Mouse (Mus musculus): ENCODE measurements at regions not wholly inside any gene's neighbourhood (a gene's known extent, or its start where the extent isn't known, plus 50 kb on each side); places are given as distances from the start of the nearest gene placed in this dataset.

- Histone ChIP-seq H3K36me3 (no peaks in the 10 kb centered on the region), H3K27me3 (no peaks in the 10 kb centered on the region), H3K9ac (no peak overlapping the region), H3K27ac (no peak overlapping the region), H3K4me2 (no peak overlapping the region), H3K9me3 (no peaks in the 10 kb centered on the region), H3K4me1 (no peaks in the 10 kb centered on the region), H3K4me3 (no peak overlapping the region)
- no peak for ATAC-seq (ENCODE audit: insufficient number of reproducible peaks, insufficient read depth, low FRiP score, low TSS enrichment, low read depth)
Observed at GRCm38 (mm10) chr2:9553313-9553712, 327.7 kb upstream of the 4930412O13Rik start.

DNA sequence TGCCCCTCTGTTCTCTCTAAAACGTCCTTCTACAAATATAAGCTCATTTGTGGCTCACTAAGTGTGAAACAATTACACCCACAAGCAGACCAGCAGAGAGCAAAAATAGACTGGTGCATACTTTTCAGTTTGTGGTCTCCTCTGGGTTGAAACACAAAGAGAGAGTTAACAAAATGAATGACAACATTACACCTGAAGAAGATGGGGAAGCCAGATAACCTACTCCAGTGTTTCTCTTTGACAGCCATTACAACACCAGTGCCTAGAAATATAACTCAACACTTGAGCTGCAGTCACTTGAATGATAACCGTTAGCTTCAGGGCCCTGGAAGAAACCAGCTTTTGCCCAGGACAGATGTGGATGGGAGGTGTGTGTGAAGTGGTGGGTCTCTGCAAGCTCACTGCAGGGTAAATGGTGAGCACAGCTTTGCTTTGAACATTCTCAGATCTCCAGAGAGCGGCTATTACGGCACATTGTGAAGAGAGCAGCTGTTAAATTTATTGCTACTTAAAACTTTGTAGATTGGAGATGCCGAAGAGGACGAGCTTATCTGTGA lies 316.5 kb upstream of the 4930412O13Rik start:
- no peaks in the 10 kb centered on the region for H3K9me3 ChIP-seq
- no peaks in the 10 kb centered on the region for H3K27me3 ChIP-seq
- no peak overlapping the region for H3K27ac ChIP-seq
- H3K36me3 ChIP-seq: no peaks in the 10 kb centered on the region
- H3K9ac ChIP-seq: no peak overlapping the region
- no peak overlapping the region for H3K4me3 ChIP-seq
- 67% methylated on average over 6 of the region's 6 CpGs for WGBS
- no peaks in the 10 kb centered on the region for H3K4me1 ChIP-seq
- H3K4me2 ChIP-seq: no peak overlapping the region
- no peak for ATAC-seq (ENCODE audit: insufficient number of reproducible peaks, insufficient read depth, low FRiP score, low TSS enrichment, low read depth)

GRCm38 (mm10) chr2:9569220-9569619 lies 311.8 kb upstream of the 4930412O13Rik start:
- H3K4me3 ChIP-seq: no peak overlapping the region
- H3K9me3 ChIP-seq: no peaks in the 10 kb centered on the region
- H3K9ac ChIP-seq: no peak overlapping the region
- H3K27ac ChIP-seq: no peak overlapping the region
- no peaks in the 10 kb centered on the region for H3K36me3 ChIP-seq
- 75% methylated on average over 4 of the region's 4 CpGs for WGBS
- no peaks in the 10 kb centered on the region for H3K4me1 ChIP-seq
- H3K4me2 ChIP-seq: no peak overlapping the region
- ATAC-seq (ENCODE audit: insufficient number of reproducible peaks, insufficient read depth, low FRiP score, low TSS enrichment, low read depth): no peak
- H3K27me3 ChIP-seq: no peaks in the 10 kb centered on the region

DNA sequence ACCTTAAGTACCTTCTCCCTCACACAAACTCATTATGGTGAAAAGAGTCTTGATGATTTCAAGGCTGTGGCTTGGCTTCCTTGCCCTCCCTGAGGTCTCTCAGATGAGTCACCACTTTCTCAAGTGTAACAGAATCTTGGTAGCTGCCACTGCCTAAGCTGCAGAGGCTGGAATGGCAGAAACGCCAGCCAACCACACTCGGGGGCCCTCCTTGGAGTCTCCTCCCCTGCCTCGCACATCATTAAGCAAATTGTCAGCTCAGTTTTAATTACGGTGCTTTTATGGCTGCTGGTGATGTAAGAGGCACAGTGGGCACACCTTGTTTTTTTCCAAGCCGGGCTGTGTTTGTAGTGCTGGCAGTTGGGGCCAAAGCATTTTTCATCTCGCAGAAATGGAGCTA lies 306.9 kb upstream of the 4930412O13Rik start:
- H3K9me3 ChIP-seq: no peaks in the 10 kb centered on the region
- ATAC-seq (ENCODE audit: insufficient number of reproducible peaks, insufficient read depth, low FRiP score, low TSS enrichment, low read depth): no peak
- no peak overlapping the region for H3K4me2 ChIP-seq
- no peaks in the 10 kb centered on the region for H3K36me3 ChIP-seq
- no peak overlapping the region for H3K4me3 ChIP-seq
- no peak overlapping the region for H3K27ac ChIP-seq
- H3K9ac ChIP-seq: no peak overlapping the region
- no peaks in the 10 kb centered on the region for H3K27me3 ChIP-seq
- 75% methylated on average over 6 of the region's 6 CpGs for WGBS
- H3K4me1 ChIP-seq: no peaks in the 10 kb centered on the region

GRCm38 (mm10) chr2:9574651-9575050 lies 306.4 kb upstream of the 4930412O13Rik start:
- Histone ChIP-seq H3K4me1 (no peaks in the 10 kb centered on the region), H3K4me3 (no peak overlapping the region), H3K36me3 (no peaks in the 10 kb centered on the region), H3K4me2 (no peak overlapping the region), H3K9me3 (no peaks in the 10 kb centered on the region), H3K9ac (no peak overlapping the region), H3K27me3 (no peaks in the 10 kb centered on the region), H3K27ac (no peak overlapping the region)
- ATAC-seq (ENCODE audit: insufficient number of reproducible peaks, insufficient read depth, low FRiP score, low TSS enrichment, low read depth): no peak
- 92% methylated on average over 5 of the region's 5 CpGs for WGBS

GRCm38 (mm10) chr2:9577868-9578267 lies 303.2 kb upstream of the 4930412O13Rik start:
- Histone ChIP-seq H3K4me1 (no peaks in the 10 kb centered on the region), H3K27ac (no peak overlapping the region), H3K4me3 (no peak overlapping the region), H3K36me3 (no peaks in the 10 kb centered on the region), H3K9me3 (no peaks in the 10 kb centered on the region), H3K9ac (no peak overlapping the region), H3K4me2 (no peak overlapping the region), H3K27me3 (no peaks in the 10 kb centered on the region)
- no peak for ATAC-seq (ENCODE audit: insufficient number of reproducible peaks, insufficient read depth, low FRiP score, low TSS enrichment, low read depth)
- WGBS: 73% methylated on average over 4 of the region's 4 CpGs

- no peaks in the 10 kb centered on the region for H3K36me3 ChIP-seq
- H3K4me2 ChIP-seq: no peak overlapping the region
- no peak overlapping the region for H3K9ac ChIP-seq
- H3K4me1 ChIP-seq: no peaks in the 10 kb centered on the region
- 91% methylated on average over 3 of the region's 3 CpGs for WGBS
- no peak overlapping the region for H3K4me3 ChIP-seq
- ATAC-seq (ENCODE audit: insufficient number of reproducible peaks, insufficient read depth, low FRiP score, low TSS enrichment, low read depth): no peak
- H3K27me3 ChIP-seq: no peaks in the 10 kb centered on the region
- H3K27ac ChIP-seq: no peak overlapping the region
- H3K9me3 ChIP-seq: no peaks in the 10 kb centered on the region
Observed at GRCm38 (mm10) chr2:9587389-9587788, 293.7 kb upstream of the 4930412O13Rik start.

DNA sequence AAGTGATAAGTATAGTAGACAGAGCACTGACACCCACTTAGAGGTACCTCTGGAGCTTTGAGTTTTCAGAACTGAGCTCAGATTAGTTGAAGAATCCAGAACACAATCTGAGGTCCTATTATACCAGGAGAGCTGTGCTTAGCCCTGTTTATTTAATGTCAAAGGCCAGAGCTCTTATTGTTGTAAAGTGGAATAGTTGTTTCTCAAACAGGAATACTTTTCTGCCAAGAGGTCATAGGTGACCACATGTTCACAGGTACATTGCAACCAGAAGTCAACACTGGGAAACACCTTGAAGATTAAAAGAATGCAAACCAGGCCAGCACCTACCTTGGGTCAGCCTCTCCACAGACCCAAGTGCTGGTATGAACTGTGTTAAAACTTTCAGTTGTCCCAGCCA lies 291.9 kb upstream of the 4930412O13Rik start:
- Histone ChIP-seq H3K27me3 (no peaks in the 10 kb centered on the region), H3K27ac (no peak overlapping the region), H3K9me3 (no peaks in the 10 kb centered on the region), H3K36me3 (no peaks in the 10 kb centered on the region), H3K4me2 (no peak overlapping the region), H3K4me1 (peaks cover 6% of the 10 kb centered on the region; the same call in 1 of the 2 replicates), H3K9ac (no peak overlapping the region), H3K4me3 (no peak overlapping the region)
- ATAC-seq (ENCODE audit: insufficient number of reproducible peaks, insufficient read depth, low FRiP score, low TSS enrichment, low read depth): no peak

- H3K9me3 ChIP-seq: no peaks in the 10 kb centered on the region
- no peaks in the 10 kb centered on the region for H3K27me3 ChIP-seq
- ATAC-seq (ENCODE audit: insufficient number of reproducible peaks, insufficient read depth, low FRiP score, low TSS enrichment, low read depth): no peak
- H3K27ac ChIP-seq: no peak overlapping the region
- no peak overlapping the region for H3K9ac ChIP-seq
- H3K4me2 ChIP-seq: no peak overlapping the region
- WGBS: 80% methylated on average over 1 of the region's 1 CpGs
- no peak overlapping the region for H3K4me3 ChIP-seq
- no peaks in the 10 kb centered on the region for H3K36me3 ChIP-seq
- H3K4me1 ChIP-seq: peaks cover 13% of the 10 kb centered on the region
Observed at GRCm38 (mm10) chr2:9592531-9592930, 288.5 kb upstream of the 4930412O13Rik start.

GRCm38 (mm10) chr2:9593931-9594330 lies 287.1 kb upstream of the 4930412O13Rik start:
- Histone ChIP-seq H3K36me3 (no peaks in the 10 kb centered on the region), H3K4me2 (peak overlapping the region; percentile 11; the same call in 1 of the 2 replicates), H3K27ac (no peak overlapping the region), H3K9me3 (no peaks in the 10 kb centered on the region), H3K9ac (no peak overlapping the region), H3K4me1 (peaks cover 13% of the 10 kb centered on the region), H3K27me3 (no peaks in the 10 kb centered on the region), H3K4me3 (no peak overlapping the region)
- no peak for ATAC-seq (ENCODE audit: insufficient number of reproducible peaks, insufficient read depth, low FRiP score, low TSS enrichment, low read depth)
- WGBS: 29% methylated on average over 10 of the region's 10 CpGs

DNA sequence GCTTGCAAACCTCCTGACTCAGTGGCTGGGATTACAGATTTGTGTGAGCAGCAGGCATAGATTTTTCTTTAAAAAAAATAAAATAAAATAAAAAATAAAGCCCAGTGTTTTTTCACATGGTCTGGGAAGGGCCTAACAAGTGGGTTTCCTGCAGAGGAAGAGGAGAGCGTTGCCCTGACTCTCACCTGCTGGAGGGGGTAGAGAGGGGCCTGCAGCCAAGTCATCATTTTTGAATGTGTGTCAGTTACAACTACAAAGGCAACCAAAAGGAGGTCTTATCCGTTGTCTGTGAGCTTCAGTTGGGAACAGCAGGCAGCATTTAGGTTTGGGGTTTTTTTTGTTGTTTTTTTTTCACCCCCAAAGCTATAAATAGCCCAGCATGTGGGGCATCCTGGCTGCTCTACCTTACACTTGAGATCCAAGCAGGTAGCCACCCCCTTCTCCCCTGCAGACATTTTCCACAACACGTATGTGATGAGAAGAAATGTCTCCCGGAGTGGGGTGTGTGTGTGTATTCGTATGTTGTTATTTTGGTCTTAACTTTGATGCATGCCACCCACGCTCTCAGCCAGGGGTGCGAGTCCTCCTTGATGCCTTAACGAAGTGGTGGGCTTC lies 285.7 kb upstream of the 4930412O13Rik start:
- H3K9ac ChIP-seq: no peak overlapping the region
- H3K4me1 ChIP-seq: peaks cover 13% of the 10 kb centered on the region
- WGBS: 70% methylated on average over 8 of the region's 8 CpGs
- H3K4me2 ChIP-seq: no peak overlapping the region
- H3K36me3 ChIP-seq: no peaks in the 10 kb centered on the region
- H3K4me3 ChIP-seq: no peak overlapping the region
- no peaks in the 10 kb centered on the region for H3K27me3 ChIP-seq
- no peaks in the 10 kb centered on the region for H3K9me3 ChIP-seq
- ATAC-seq (ENCODE audit: insufficient number of reproducible peaks, insufficient read depth, low FRiP score, low TSS enrichment, low read depth): no peak
- no peak overlapping the region for H3K27ac ChIP-seq

DNA sequence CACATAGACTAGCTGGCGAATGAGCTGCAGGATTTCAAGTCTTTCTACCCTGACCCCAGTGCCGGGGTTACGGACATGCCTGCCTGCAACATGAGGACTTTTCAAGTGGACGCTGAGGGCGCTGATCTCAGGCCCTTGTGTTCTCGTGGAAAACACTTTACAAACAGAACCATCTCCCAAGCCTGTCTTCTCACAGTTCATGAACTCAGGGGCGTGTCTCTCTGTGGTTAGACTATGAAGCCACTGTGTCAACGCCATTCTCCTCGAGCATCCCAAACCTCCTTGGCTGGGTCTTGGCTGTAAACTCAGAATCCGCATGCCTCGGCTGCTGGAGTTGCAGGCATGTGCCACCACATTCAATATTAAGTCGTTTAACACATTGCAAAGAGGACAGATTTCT lies 284.9 kb upstream of the 4930412O13Rik start:
- Histone ChIP-seq H3K9me3 (no peaks in the 10 kb centered on the region), H3K4me1 (peaks cover 13% of the 10 kb centered on the region), H3K27me3 (no peaks in the 10 kb centered on the region), H3K9ac (no peak overlapping the region), H3K4me3 (no peak overlapping the region), H3K4me2 (no peak overlapping the region), H3K36me3 (no peaks in the 10 kb centered on the region), H3K27ac (no peak overlapping the region)
- WGBS: 71% methylated on average over 12 of the region's 12 CpGs
- no peak for ATAC-seq (ENCODE audit: insufficient number of reproducible peaks, insufficient read depth, low FRiP score, low TSS enrichment, low read depth)

Measured in embryonic facial prominence, embryonic 13.5 days (tissue).